Mouse (Mus musculus): ENCODE results near the gene Bag3. TPM values are rescaled to one million over a fixed set of nuclear protein-coding genes. Genes with fewer than 3 reads are reported as not detected.

The Bag3 gene
- polyA plus RNA-seq, 1 experiment = 25.4 TPM

GRCm38 (mm10) chr7:128591345-128592084 is 68.1 kb downstream of the Bag3 start:
- TF ChIP-seq CTCF (IDR thresholded peaks at IDR 0.05; ENCODE audit: low read depth, low read length) = no peak
- no peak for TF ChIP-seq POLR2A (IDR thresholded peaks at IDR 0.05; ENCODE audit: borderline replicate concordance, low read depth, low read length)
- no peaks in the 10 kb centered on the region for H3K4me1 ChIP-seq (ENCODE audit: control insufficient read depth, insufficient read depth, low read length)
- H3K4me3 ChIP-seq (ENCODE audit: insufficient read depth, low read length) = no peak overlapping the region
- H3K27ac ChIP-seq (ENCODE audit: insufficient read depth, low read depth, low read length) = no peak overlapping the region

DNA sequence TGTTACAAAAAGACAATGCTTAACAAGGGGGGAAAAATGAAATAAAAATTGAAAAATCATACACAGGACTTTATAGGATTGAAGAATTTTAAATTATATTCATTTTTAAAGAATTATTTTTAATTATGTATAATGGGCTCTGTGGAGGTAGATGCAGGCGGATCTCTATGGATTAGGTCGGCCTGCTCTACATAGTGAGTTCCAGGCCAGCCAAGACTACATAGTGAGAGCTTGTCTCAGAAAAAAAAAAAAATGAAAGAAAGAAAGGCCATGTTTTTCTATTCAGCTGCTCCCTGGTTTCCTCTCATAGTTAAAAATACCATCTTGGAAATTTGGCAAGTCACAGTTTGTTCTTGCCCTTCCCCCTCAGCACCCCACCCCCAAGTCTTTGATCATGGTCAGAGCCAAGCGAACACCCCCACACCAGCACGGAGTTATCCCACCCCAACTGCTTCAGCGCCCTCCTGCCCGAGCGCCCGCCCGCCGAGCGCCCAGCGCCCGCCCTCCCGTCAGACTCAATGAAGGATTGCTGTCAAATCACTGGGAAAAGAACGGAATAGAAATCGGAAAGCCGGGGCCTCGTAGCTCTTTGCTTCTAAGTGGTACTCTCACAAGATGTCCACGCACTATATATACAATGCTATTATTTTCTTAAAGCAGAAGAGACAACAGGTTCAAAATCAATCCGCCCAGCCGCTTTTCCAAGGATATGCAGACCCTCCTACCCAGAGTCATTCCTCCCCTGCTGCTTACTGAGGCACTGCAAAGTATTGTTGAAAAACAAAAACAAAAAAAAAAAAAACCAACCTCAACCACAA is 68.9 kb downstream of the Bag3 start:
- TF ChIP-seq POLR2A (IDR thresholded peaks at IDR 0.05; ENCODE audit: borderline replicate concordance, low read depth, low read length) (no peak), CTCF (IDR thresholded peaks at IDR 0.05; ENCODE audit: low read depth, low read length) (no peak)

GRCm38 (mm10) chr7:128592936-128593241 is 69.5 kb downstream of the Bag3 start:
- no peaks in the 10 kb centered on the region for H3K4me1 ChIP-seq (ENCODE audit: control insufficient read depth, insufficient read depth, low read length)
- no peak overlapping the region for H3K27ac ChIP-seq (ENCODE audit: insufficient read depth, low read depth, low read length)
- no peak for TF ChIP-seq CTCF (IDR thresholded peaks at IDR 0.05; ENCODE audit: low read depth, low read length)
- no peak for TF ChIP-seq POLR2A (IDR thresholded peaks at IDR 0.05; ENCODE audit: borderline replicate concordance, low read depth, low read length)
- no peak overlapping the region for H3K4me3 ChIP-seq (ENCODE audit: insufficient read depth, low read length)

More for the DNA sequence above, 68.9 kb downstream of the Bag3 start:
- no peak overlapping the region for H3K27ac ChIP-seq (ENCODE audit: insufficient read depth, low read depth, low read length)
- no peak overlapping the region for H3K4me3 ChIP-seq (ENCODE audit: insufficient read depth, low read length)
- H3K4me1 ChIP-seq (ENCODE audit: control insufficient read depth, insufficient read depth, low read length) = no peaks in the 10 kb centered on the region

DNA sequence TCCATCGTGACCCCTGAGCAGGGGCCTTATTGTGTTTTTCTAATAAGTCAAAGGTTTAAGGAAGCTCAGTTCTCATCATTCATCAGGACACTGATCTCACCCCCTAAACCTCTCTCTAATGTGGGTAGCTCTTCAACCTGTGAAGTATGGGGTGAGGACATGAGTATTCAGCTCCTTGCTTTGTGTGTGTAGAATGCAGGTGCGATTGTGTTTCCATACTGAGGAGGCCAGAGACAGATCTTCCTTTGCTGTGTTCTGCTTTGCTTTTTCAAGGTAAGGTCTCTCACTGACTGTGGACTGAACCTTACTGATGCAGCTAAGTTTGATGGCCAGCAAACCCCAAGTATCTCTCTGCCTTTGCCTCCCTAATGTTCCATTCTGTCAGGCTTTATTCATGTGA is 72.9 kb downstream of the Bag3 start:
- no peak overlapping the region for H3K4me3 ChIP-seq (ENCODE audit: insufficient read depth, low read length)
- TF ChIP-seq CTCF (IDR thresholded peaks at IDR 0.05; ENCODE audit: low read depth, low read length) = no peak
- TF ChIP-seq POLR2A (IDR thresholded peaks at IDR 0.05; ENCODE audit: borderline replicate concordance, low read depth, low read length) = no peak

More for the DNA sequence above, 72.9 kb downstream of the Bag3 start:
- no peak overlapping the region for H3K27ac ChIP-seq (ENCODE audit: insufficient read depth, low read depth, low read length)
- no peaks in the 10 kb centered on the region for H3K4me1 ChIP-seq (ENCODE audit: control insufficient read depth, insufficient read depth, low read length)

Other genes starting within 250 kb of the Bag3 start
- 16.7 and 18.4 TPM in 2 replicates for gene BC017158, start 225.4 kb upstream of the Bag3 start, polyA plus RNA-seq (2012; ENCODE audit: insufficient read depth, insufficient read length, missing spikeins)
- 731 and 826 TPM in 2 replicates for gene Rgs10, start 104.9 kb upstream of the Bag3 start, polyA plus RNA-seq (2012; ENCODE audit: insufficient read depth, insufficient read length, missing spikeins)
- gene Tial1, start 61.9 kb upstream of the Bag3 start, polyA plus RNA-seq (2012; ENCODE audit: insufficient read depth, insufficient read length, missing spikeins) = 138 and 176 TPM in 2 replicates
- 16.8 and 18.4 TPM in 2 replicates for gene Inpp5f, start 87.7 kb downstream of the Bag3 start, polyA plus RNA-seq (2012; ENCODE audit: insufficient read depth, insufficient read length, missing spikeins)
- 63.6 and 69.0 TPM in 2 replicates for gene Mcmbp, start 216.9 kb downstream of the Bag3 start, polyA plus RNA-seq (2012; ENCODE audit: insufficient read depth, insufficient read length, missing spikeins)
- 22.0 and 23.1 TPM in 2 replicates for gene Sec23ip, start 221.3 kb downstream of the Bag3 start, polyA plus RNA-seq (2012; ENCODE audit: insufficient read depth, insufficient read length, missing spikeins)

Measured in bone marrow macrophage, adult 2 months (primary cell).